Mouse (Mus musculus): ENCODE measurements at regions not wholly inside any gene's neighbourhood (a gene's known extent, or its start where the extent isn't known, plus 50 kb on each side); places are given as distances from the start of the nearest gene placed in this dataset.

- TF ChIP-seq GATA1 (IDR thresholded peaks at IDR 0.05; ENCODE audit: borderline replicate concordance, low read length) (no peak), FLI1 (IDR thresholded peaks at IDR 0.05; ENCODE audit: low read length) (no peak)
Observed at GRCm38 (mm10) chr13:55929814-55930213, 93.8 kb upstream of the Pitx1 start.

Data from megakaryocyte, embryonic 14.5 days (primary cell).